Mouse (Mus musculus): ENCODE measurements at regions not wholly inside any gene's neighbourhood (a gene's known extent, or its start where the extent isn't known, plus 50 kb on each side); places are given as distances from the start of the nearest gene placed in this dataset.
"Not testable (repeated sequence)": the region's sequence is repeated elsewhere in the genome, so short reads cannot be mapped to it uniquely, and the experiment has no call there.

DNA sequence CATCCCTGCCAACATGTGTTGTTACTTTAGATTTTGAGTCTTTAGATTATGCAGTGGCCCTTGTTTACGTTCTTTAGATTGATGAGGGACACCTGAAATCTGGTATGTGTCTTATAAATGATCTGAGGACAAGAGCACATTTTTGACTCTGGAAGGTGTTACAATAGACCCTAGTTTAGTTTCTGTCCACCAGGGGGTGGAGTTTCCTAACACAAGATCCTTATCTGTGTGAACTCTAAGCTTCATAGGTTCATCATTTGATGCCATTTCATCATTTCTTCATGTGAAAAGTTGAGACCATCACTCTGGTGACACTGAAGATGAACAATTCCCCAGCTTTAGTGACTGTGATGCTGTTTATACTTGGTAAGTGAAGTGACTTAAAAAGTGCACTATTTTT, 229.4 kb upstream of the Olfr1507 start:
- not testable (repeated sequence) for H3K36me3 ChIP-seq; ATAC-seq; H3K9ac ChIP-seq (replicated peaks); H3K9me3 ChIP-seq; H3K4me3 ChIP-seq (replicated peaks); H3K4me2 ChIP-seq (replicated peaks); H3K27me3 ChIP-seq; H3K27ac ChIP-seq; H3K4me1 ChIP-seq (replicated peaks)
- 86% methylated on average over 1 of the region's 1 CpGs for WGBS

DNA sequence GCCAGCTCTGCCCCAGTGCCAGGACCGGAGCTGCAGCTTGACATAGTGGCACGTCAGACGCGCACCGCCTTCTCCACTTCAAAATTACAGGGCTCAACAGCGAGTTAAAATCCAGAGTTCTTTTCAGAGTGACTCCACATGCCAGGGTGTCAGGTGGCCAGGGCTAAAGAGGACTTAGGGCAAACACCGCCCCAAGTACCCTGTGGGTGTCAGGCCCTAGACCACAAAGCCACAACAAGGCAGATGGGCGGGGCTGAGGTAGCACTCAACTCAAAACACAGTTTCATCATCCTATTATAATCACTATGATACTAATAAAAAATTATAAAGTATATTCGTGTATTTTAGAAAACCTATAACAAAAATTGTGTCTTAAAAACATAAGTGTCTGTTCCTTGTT, 225.1 kb upstream of the Olfr1507 start:
- no peaks in the 10 kb centered on the region for H3K27me3 ChIP-seq

DNA sequence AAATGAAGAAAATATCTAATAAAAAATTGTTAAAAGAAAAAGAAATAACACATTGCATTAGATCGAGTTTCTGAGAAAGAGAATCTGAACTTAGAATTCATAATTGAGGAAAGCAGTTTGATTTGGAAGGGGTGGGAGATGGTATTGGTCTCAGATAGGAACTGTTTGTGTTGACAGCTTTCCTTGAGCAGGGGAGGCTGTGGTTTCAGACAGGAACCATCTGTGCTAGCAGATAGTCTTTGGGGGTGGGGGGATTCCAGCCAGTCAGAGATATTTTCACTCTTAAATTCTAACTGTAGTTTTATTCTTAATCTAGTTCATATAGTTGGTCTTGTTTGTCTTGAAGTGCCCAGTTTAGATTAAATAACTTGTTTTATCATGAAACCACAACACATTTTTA, 205.3 kb upstream of the Olfr1507 start:
- not testable (repeated sequence) for H3K4me2 ChIP-seq (replicated peaks); H3K4me1 ChIP-seq (replicated peaks); H3K36me3 ChIP-seq; H3K9ac ChIP-seq (replicated peaks); H3K4me3 ChIP-seq (replicated peaks); H3K9me3 ChIP-seq; H3K27me3 ChIP-seq; H3K27ac ChIP-seq; ATAC-seq
- WGBS = 90% methylated on average over 1 of the region's 1 CpGs

More for the DNA sequence above, 225.1 kb upstream of the Olfr1507 start:
- Histone ChIP-seq H3K4me1 (replicated peaks) (no peaks in the 10 kb centered on the region), H3K4me2 (replicated peaks) (no peak overlapping the region), H3K9me3 (no peaks in the 10 kb centered on the region; the same call in 1 of the 2 replicates), H3K4me3 (replicated peaks) (no peak overlapping the region), H3K36me3 (no peaks in the 10 kb centered on the region), H3K27ac (no peak overlapping the region), H3K9ac (replicated peaks) (no peak overlapping the region)
- WGBS = 93% methylated on average over 9 of the region's 9 CpGs
- ATAC-seq = no peak

DNA sequence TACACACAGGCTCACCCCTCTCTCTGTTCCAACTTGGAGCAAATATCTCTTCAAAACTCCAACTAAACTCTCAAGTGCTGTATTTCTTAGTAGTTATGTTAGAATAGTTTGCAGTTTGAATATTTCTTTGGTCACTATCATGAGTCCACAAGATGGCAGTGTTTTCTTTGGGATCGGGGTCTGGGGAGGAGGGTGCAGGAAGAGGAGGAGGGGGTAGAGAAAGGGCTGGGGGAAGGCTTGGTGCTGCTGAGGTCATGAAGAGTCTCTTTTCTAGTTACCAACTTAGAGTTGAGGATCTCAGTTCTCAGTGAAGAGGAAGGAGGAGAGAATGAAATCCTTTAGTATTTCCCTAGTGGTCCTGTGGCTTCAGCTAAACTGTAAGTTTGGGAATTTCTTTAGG, 188.1 kb upstream of the Olfr1507 start:
- H3K27ac ChIP-seq; H3K9me3 ChIP-seq; H3K4me3 ChIP-seq (replicated peaks); H3K36me3 ChIP-seq; H3K27me3 ChIP-seq; H3K9ac ChIP-seq (replicated peaks); ATAC-seq; H3K4me2 ChIP-seq (replicated peaks); H3K4me1 ChIP-seq (replicated peaks): not testable (repeated sequence)
- WGBS = no CpG with 5 or more reads among the region's 1 CpGs

DNA sequence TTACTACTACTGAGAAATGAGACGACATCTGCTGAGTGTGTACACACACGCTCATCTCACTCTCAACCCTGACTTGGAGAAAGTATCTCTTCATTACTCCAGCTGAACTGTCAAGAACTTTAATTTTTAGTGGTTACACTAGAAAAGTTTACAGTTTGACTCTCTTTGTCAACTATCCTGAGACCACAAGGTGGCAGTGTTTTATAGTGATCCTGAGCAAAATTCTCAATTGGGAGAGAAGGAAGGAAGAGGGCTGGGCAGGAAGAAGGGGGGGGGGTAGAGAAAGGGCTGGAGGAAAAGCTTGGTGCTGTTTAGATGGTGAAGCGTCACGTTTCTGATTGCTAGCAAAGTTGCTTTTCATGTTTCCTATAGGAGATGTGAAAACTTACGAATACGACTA, 158.8 kb upstream of the Olfr1507 start:
- Histone ChIP-seq H3K36me3 (no peaks in the 10 kb centered on the region), H3K9me3 (peaks cover 18% of the 10 kb centered on the region; the same call in 1 of the 2 replicates), H3K4me2 (replicated peaks) (no peak overlapping the region), H3K27me3 (no peaks in the 10 kb centered on the region), H3K27ac (no peak overlapping the region), H3K9ac (replicated peaks) (no peak overlapping the region), H3K4me3 (replicated peaks) (no peak overlapping the region), H3K4me1 (replicated peaks) (no peaks in the 10 kb centered on the region)
- 66% methylated on average over 6 of the region's 6 CpGs for WGBS
- no peak for ATAC-seq

DNA sequence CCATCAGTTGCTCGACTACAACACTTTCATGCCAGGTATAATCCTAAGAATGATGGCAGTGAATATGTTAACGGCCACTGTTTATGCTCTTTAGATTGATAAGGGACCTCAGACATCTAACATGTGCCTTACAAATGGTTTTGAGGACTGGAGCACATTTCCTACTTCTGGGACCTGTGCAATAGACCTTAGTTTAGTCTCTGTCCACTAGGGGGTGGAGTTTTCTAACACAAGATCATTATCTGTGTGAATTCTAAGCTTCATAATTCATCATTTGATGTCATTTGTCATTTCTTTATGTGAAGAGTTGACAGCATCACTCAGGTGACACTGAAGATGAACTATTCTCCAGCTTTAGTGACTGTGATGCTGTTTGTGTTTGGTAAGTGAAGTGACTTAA, 142.6 kb upstream of the Olfr1507 start:
- Histone ChIP-seq H3K9ac (replicated peaks) (no peak overlapping the region), H3K9me3 (no peaks in the 10 kb centered on the region; the same call in 1 of the 2 replicates), H3K4me3 (replicated peaks) (no peak overlapping the region), H3K36me3 (no peaks in the 10 kb centered on the region), H3K27ac (no peak overlapping the region), H3K4me1 (replicated peaks) (no peaks in the 10 kb centered on the region), H3K4me2 (replicated peaks) (no peak overlapping the region), H3K27me3 (no peaks in the 10 kb centered on the region)
- 73% methylated on average over 2 of the region's 2 CpGs for WGBS
- ATAC-seq = no peak

DNA sequence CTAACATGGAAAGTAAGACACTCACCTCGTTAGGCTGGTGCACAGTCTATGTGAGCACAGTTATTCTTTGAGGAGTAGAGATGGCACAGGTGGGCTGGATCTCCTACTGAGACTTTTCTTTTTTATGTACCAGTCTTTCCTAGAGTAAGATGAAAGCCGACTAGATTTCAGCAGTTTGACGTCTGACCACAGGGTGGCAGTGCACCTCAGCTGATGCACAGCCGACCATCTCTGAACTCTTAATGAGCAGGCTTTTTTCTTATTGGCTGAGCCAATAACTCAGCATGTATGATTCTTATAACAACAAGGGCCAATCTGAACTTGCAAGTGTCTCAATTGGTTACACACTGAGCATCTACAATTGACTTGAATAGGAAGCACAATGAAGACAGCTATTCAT, 126.6 kb upstream of the Olfr1507 start:
- Histone ChIP-seq H3K36me3 (no peaks in the 10 kb centered on the region), H3K27ac (no peak overlapping the region), H3K4me2 (replicated peaks) (no peak overlapping the region), H3K9ac (replicated peaks) (no peak overlapping the region), H3K9me3 (peaks cover 5% of the 10 kb centered on the region), H3K4me3 (replicated peaks) (no peak overlapping the region), H3K4me1 (replicated peaks) (no peaks in the 10 kb centered on the region), H3K27me3 (no peaks in the 10 kb centered on the region)
- WGBS = 35% methylated on average over 4 of the region's 4 CpGs
- no peak for ATAC-seq

DNA sequence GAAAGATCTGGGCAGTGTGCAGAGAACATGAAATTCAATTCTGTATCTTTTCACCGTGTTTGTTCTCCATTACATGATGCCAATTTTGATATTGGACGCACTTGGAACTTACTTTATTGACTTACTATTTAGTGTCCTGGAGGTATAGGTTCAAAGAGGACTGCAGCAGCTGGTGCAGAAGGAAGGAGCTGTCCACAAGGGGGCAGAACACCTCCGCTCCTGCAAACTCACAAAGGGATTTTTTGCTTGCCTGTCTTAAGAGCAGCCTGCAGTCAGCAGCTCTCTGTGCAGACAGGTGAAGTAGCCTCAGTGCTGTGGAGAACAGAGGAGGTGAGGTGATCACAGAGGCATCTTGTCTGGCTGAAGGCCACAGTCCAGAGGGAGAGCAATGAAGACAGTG, 84.8 kb upstream of the Olfr1507 start:
- Histone ChIP-seq H3K9me3 (no peaks in the 10 kb centered on the region; the same call in 1 of the 2 replicates), H3K9ac (replicated peaks) (no peak overlapping the region), H3K4me2 (replicated peaks) (no peak overlapping the region), H3K4me1 (replicated peaks) (no peaks in the 10 kb centered on the region), H3K4me3 (replicated peaks) (no peak overlapping the region), H3K27me3 (no peaks in the 10 kb centered on the region), H3K36me3 (no peaks in the 10 kb centered on the region), H3K27ac (no peak overlapping the region)
- WGBS = 51% methylated on average over 3 of the region's 3 CpGs
- ATAC-seq = no peak

DNA sequence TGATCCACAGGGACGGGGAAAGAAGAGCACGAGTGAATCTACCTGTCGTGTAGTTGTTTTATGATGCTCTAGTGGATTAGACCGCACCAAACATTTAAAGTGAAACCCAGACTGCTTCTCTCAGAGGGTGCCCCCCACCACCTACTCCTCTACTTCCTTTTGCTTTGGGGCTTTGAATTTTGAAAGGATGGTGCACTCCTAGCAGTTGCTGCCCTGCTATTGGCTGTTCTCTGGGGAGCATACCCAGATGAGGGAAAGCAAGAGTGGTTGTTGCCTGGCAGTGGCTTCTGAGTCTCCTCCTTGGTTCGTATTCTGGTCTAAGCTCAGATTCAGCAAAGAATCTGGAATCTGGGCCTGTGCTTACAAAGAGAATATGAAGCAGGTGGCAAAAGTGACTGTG, 71.4 kb upstream of the Olfr1507 start:
- Histone ChIP-seq H3K4me3 (replicated peaks) (no peak overlapping the region), H3K4me1 (replicated peaks) (no peaks in the 10 kb centered on the region), H3K9me3 (no peaks in the 10 kb centered on the region), H3K27ac (no peak overlapping the region), H3K9ac (replicated peaks) (no peak overlapping the region), H3K4me2 (replicated peaks) (no peak overlapping the region), H3K27me3 (no peaks in the 10 kb centered on the region), H3K36me3 (no peaks in the 10 kb centered on the region)
- ATAC-seq = no peak
- 88% methylated on average over 5 of the region's 5 CpGs for WGBS

DNA sequence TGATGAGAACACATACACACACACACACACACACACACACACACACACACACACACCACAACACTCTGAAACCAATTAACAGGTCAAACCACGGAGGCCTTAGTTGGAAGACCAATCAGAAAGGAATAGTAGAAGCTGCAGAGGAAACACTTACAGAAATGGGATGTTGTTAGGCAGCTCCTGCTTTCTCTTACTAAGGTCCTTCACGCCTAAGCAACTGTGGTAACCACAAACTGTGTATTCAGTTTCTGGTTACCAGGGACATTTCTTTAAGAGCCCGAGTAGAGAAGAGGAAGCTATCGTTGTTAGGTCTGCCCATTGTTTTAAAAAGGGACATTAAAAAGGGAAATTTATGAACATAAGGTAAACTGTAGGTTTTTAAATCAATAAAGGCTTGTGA, 70.1 kb upstream of the Olfr1507 start:
- no peak overlapping the region for H3K4me2 ChIP-seq (replicated peaks)
- H3K36me3 ChIP-seq = no peaks in the 10 kb centered on the region
- H3K4me3 ChIP-seq (replicated peaks) = no peak overlapping the region
- H3K4me1 ChIP-seq (replicated peaks) = no peaks in the 10 kb centered on the region
- no peak overlapping the region for H3K9ac ChIP-seq (replicated peaks)
- no peaks in the 10 kb centered on the region for H3K9me3 ChIP-seq
- H3K27me3 ChIP-seq = no peaks in the 10 kb centered on the region
- WGBS = 81% methylated on average over 4 of the region's 4 CpGs
- no peak overlapping the region for H3K27ac ChIP-seq
- ATAC-seq = no peak

DNA sequence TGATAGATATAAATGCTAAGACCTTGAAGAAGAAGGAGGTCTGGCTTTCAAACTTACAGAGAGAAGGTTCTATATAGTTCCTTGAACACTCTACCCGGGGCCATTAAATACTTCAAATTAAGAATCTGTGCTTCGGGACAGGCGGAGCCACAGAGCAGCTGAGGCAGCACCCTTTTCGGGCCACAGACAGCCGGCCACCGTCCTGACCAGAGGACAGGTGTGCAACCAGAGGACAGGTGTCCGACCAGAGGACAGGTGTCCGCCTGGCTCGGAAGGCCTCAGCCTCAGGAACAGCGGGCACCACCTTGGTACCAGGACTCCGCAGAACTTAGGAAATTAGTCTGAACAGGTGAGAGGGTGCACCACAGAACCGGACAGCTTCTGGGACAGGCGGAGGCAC, 60.8 kb upstream of the Olfr1507 start:
- ATAC-seq; H3K36me3 ChIP-seq; H3K27me3 ChIP-seq; H3K9ac ChIP-seq (replicated peaks); H3K4me3 ChIP-seq (replicated peaks); H3K4me1 ChIP-seq (replicated peaks); H3K27ac ChIP-seq; H3K4me2 ChIP-seq (replicated peaks); H3K9me3 ChIP-seq: not testable (repeated sequence)
- 90% methylated on average over 13 of the region's 13 CpGs for WGBS

DNA sequence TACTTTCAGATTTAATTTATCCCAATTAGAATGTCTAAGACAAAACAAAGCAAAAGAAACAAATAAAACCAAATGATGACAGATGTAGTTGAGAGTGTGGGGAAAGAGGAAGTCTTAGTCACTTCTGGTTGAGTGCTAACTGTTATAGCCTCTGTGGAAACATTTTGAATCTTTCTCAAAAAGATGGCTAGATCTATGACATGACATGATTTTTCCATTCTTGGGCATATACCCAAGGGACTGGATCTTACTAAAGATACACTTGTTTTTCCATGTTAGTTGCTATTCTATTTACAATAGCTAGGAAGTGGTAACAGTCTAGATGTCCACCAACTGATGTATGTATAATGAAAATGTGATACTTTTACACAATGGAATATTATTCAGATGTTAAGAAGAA, 57.9 kb upstream of the Olfr1507 start:
- Histone ChIP-seq H3K27me3 (no peaks in the 10 kb centered on the region), H3K4me1 (replicated peaks) (no peaks in the 10 kb centered on the region), H3K4me2 (replicated peaks) (no peak overlapping the region), H3K9ac (replicated peaks) (no peak overlapping the region), H3K36me3 (no peaks in the 10 kb centered on the region), H3K9me3 (no peaks in the 10 kb centered on the region), H3K4me3 (replicated peaks) (no peak overlapping the region), H3K27ac (no peak overlapping the region)
- no peak for ATAC-seq

DNA sequence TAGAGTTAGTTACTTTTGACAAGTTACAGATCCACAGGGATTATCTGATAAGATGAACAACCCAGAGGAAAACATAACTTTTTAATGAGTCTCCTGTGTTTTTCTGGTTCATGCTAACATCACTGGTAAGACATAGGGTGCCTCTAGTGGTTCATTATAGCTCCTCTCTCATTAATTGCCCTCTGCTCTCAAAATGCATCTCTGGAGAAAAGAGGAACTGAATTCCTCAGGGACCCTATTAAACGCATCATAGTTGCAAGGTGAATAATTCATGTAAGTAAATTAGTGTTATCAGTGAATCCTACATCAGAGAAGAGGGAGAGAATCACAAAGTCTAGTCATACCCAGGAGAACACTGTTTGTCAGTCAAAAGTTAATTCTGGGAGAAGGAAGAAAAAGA, 52.4 kb upstream of the Olfr1507 start:
- 58% methylated on average over 1 of the region's 1 CpGs for WGBS
- H3K4me1 ChIP-seq (replicated peaks) = no peaks in the 10 kb centered on the region
- H3K9ac ChIP-seq (replicated peaks) = no peak overlapping the region
- H3K4me3 ChIP-seq (replicated peaks) = no peak overlapping the region
- H3K4me2 ChIP-seq (replicated peaks) = no peak overlapping the region
- H3K27ac ChIP-seq = no peak overlapping the region
- no peaks in the 10 kb centered on the region for H3K9me3 ChIP-seq
- H3K36me3 ChIP-seq = no peaks in the 10 kb centered on the region
- no peaks in the 10 kb centered on the region for H3K27me3 ChIP-seq
- no peak for ATAC-seq

All from midbrain, embryonic 13.5 days (tissue).